Mouse (Mus musculus): ENCODE data around the gene Aktip. TPM values are rescaled to one million over a fixed set of nuclear protein-coding genes. Genes with fewer than 3 reads are reported as not detected.

The Aktip gene
- polyA plus RNA-seq, 1 experiment from 2014 or later = 96.4 TPM

DNA sequence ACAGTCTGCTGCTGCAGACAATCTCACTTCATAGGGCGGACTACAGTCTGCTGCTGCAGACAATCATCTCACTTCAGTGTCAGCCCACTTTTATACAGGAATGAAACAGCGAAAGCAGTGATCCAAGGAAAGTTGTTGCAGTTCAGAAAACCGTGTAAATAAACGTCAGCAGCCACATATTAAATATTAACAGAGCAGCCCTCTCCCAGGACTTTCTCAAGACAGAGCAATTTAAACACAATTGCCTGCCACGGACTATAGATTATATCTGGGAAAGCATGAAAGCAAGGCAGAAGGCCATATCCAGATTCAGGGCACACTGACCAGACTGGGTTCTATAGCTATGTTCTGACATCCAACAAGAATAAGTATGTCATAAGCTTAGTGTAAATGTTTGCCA, 105.6 kb downstream of the Aktip start:
- Histone ChIP-seq H3K36me3 (ENCODE audit: control insufficient read depth, insufficient read depth, low read length) (no peaks in the 10 kb centered on the region; the same call in 1 of the 2 replicates), H3K27me3 (ENCODE audit: control insufficient read depth, insufficient read depth, low read length) (no peaks in the 10 kb centered on the region), H3K9me3 (ENCODE audit: control insufficient read depth, low read length) (no peaks in the 10 kb centered on the region), H3K9ac (ENCODE audit: low read length) (no peak overlapping the region), H3K4me3 (ENCODE audit: low read depth, low read length) (no peak overlapping the region), H3K4me2 (no peak overlapping the region), H3K27ac (ENCODE audit: low read depth, low read length) (no peak overlapping the region), H3K4me1 (ENCODE audit: control insufficient read depth, insufficient read depth, low read length) (no peaks in the 10 kb centered on the region)
- ATAC-seq (ENCODE audit: low FRiP score) (no peak), DNase-seq (ENCODE audit: low spot score, missing footprints) (no peak)
- WGBS = 89% methylated on average over 5 of the region's 5 CpGs

DNA sequence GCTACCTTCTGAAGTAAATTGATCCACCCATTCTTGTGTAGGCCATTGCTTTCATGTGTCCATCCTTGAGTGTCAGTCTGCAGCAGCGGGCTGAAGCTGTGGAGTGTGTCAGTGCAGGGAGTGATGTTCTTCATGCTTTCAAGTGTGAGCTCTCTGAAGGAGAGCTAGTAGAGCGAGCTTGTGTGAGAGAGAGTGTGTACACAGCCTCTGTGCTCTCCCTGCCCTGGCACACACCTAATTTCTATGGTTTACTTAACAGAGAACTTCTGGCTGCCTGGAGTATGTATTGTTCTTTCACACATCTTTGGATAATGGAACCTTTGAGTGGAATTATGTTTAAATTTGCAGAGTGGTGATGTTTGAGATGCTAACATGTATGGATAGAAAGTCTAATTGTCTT, 110.2 kb downstream of the Aktip start:
- H3K4me1 ChIP-seq (ENCODE audit: control insufficient read depth, insufficient read depth, low read length) = no peaks in the 10 kb centered on the region
- DNase-seq (ENCODE audit: low spot score, missing footprints) = no peak
- ATAC-seq (ENCODE audit: low FRiP score) = no peak
- no peak overlapping the region for H3K27ac ChIP-seq (ENCODE audit: low read depth, low read length)
- no peaks in the 10 kb centered on the region for H3K27me3 ChIP-seq (ENCODE audit: control insufficient read depth, insufficient read depth, low read length)
- no peaks in the 10 kb centered on the region for H3K9me3 ChIP-seq (ENCODE audit: control insufficient read depth, low read length)
- 90% methylated on average over 2 of the region's 2 CpGs for WGBS
- H3K4me3 ChIP-seq (ENCODE audit: low read depth, low read length) = no peak overlapping the region
- no peak overlapping the region for H3K4me2 ChIP-seq
- no peaks in the 10 kb centered on the region; the same call in 1 of the 2 replicates for H3K36me3 ChIP-seq (ENCODE audit: control insufficient read depth, insufficient read depth, low read length)
- no peak overlapping the region for H3K9ac ChIP-seq (ENCODE audit: low read length)

DNA sequence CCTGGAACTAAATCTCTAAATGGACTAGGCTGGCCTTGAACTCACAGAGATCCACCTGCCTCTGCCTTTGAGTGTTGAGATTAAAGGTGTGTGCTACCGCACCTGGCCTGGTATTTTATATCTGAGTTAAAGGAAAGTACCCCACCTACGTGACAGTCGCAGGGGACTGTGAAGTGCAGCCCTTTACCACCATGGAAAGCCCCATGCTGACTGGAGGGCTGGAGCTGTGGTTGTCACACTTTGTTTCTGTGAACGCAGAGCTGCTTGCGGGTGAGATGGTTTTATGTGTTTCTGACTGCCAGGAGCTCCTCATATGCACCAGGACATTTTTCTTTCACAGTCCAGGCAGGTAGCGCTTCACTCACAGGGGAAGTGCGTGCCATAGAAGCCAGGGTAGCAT, 111.3 kb downstream of the Aktip start:
- no peak for ATAC-seq (ENCODE audit: low FRiP score)
- H3K27ac ChIP-seq (ENCODE audit: low read depth, low read length) = no peak overlapping the region

DNA sequence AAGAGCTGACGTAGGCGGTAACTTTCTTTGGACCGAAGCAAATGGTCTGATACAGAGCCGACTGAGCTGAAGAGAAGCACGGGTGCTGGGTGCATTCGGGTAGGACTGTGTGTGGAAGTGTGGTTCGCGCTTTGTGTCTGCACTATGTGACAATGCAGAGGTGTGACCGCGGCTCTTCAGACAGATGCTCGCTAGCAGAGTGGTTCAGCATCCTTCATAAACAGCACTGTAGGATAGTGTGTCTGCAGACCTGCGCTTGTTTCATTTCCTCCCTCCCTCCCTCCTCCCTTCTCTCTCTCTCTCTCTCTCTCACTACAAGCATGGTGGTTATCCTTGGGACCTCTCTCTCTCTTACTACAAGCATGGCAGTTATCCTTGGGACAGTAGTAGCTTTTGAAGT, 117.3 kb downstream of the Aktip start:
- no peaks in the 10 kb centered on the region for H3K4me1 ChIP-seq (ENCODE audit: control insufficient read depth, insufficient read depth, low read length)
- ATAC-seq (ENCODE audit: low FRiP score) (no peak), DNase-seq (ENCODE audit: low spot score, missing footprints) (no peak)
- H3K27ac ChIP-seq (ENCODE audit: low read depth, low read length) = no peak overlapping the region
- 93% methylated on average over 12 of the region's 12 CpGs for WGBS
- H3K4me3 ChIP-seq (ENCODE audit: low read depth, low read length) = no peak overlapping the region
- no peak overlapping the region for H3K9ac ChIP-seq (ENCODE audit: low read length)
- H3K27me3 ChIP-seq (ENCODE audit: control insufficient read depth, insufficient read depth, low read length) = no peaks in the 10 kb centered on the region
- no peaks in the 10 kb centered on the region for H3K9me3 ChIP-seq (ENCODE audit: control insufficient read depth, low read length)
- H3K36me3 ChIP-seq (ENCODE audit: control insufficient read depth, insufficient read depth, low read length) = no peaks in the 10 kb centered on the region; the same call in 1 of the 2 replicates
- H3K4me2 ChIP-seq = no peak overlapping the region

More for the DNA sequence above, 111.3 kb downstream of the Aktip start:
- no peaks in the 10 kb centered on the region for H3K9me3 ChIP-seq (ENCODE audit: control insufficient read depth, low read length)
- H3K27me3 ChIP-seq (ENCODE audit: control insufficient read depth, insufficient read depth, low read length) = no peaks in the 10 kb centered on the region
- no peak for DNase-seq (ENCODE audit: low spot score, missing footprints)
- no peak overlapping the region for H3K4me2 ChIP-seq
- no peak overlapping the region for H3K4me3 ChIP-seq (ENCODE audit: low read depth, low read length)
- H3K4me1 ChIP-seq (ENCODE audit: control insufficient read depth, insufficient read depth, low read length) = no peaks in the 10 kb centered on the region
- no peaks in the 10 kb centered on the region; the same call in 1 of the 2 replicates for H3K36me3 ChIP-seq (ENCODE audit: control insufficient read depth, insufficient read depth, low read length)
- no peak overlapping the region for H3K9ac ChIP-seq (ENCODE audit: low read length)
- 91% methylated on average over 7 of the region's 7 CpGs for WGBS

DNA sequence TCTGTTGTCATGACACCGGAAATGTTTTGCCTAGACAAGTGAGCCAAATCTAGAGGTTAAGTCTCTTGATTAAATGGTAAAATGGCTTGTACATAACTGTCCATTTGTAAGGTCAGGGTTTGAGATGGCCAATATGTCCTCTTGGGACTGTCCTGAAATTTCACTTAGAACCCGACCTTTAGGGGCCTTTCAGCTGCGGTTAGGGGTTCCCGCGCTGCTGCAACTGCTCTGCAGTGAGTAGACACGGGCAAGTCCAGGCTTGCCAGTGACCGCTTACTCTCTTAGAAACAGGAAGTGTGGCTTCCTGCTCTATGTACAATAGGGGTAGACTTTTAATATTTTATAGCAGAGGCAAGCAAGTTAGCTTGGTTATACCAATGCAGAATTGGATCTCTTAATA, 117.9 kb downstream of the Aktip start:
- no peak for DNase-seq (ENCODE audit: low spot score, missing footprints)
- Histone ChIP-seq H3K36me3 (ENCODE audit: control insufficient read depth, insufficient read depth, low read length) (no peaks in the 10 kb centered on the region; the same call in 1 of the 2 replicates), H3K27me3 (ENCODE audit: control insufficient read depth, insufficient read depth, low read length) (no peaks in the 10 kb centered on the region), H3K4me3 (ENCODE audit: low read depth, low read length) (no peak overlapping the region), H3K27ac (ENCODE audit: low read depth, low read length) (no peak overlapping the region), H3K4me1 (ENCODE audit: control insufficient read depth, insufficient read depth, low read length) (no peaks in the 10 kb centered on the region), H3K9ac (ENCODE audit: low read length) (no peak overlapping the region), H3K4me2 (no peak overlapping the region), H3K9me3 (ENCODE audit: control insufficient read depth, low read length) (no peaks in the 10 kb centered on the region)
- 90% methylated on average over 7 of the region's 7 CpGs for WGBS
- no peak for ATAC-seq (ENCODE audit: low FRiP score)

DNA sequence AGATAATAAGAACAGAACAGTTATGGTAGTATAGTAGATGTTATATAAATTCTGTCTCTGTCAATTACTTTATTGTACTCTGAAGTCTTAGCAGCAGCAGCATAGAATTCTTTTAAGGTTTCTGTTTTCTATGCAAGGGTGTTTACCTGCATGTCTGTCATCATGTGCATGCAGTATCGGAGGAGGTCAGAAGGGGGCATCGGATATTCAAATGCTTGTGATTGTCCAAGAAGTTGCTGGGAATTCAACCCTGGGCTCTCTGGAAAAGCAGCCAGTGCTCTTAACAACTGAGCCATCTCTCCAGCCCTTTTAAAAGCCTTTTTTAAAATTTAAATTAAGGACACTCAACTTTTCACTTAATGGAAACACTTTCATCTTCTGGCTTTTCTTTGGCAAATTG, 120.1 kb downstream of the Aktip start:
- H3K4me1 ChIP-seq (ENCODE audit: control insufficient read depth, insufficient read depth, low read length) = no peaks in the 10 kb centered on the region
- H3K36me3 ChIP-seq (ENCODE audit: control insufficient read depth, insufficient read depth, low read length) = no peaks in the 10 kb centered on the region; the same call in 1 of the 2 replicates
- WGBS = 93% methylated on average over 2 of the region's 2 CpGs
- no peak overlapping the region for H3K27ac ChIP-seq (ENCODE audit: low read depth, low read length)
- H3K4me2 ChIP-seq = no peak overlapping the region
- H3K9ac ChIP-seq (ENCODE audit: low read length) = no peak overlapping the region
- DNase-seq (ENCODE audit: low spot score, missing footprints) (no peak), ATAC-seq (ENCODE audit: low FRiP score) (no peak)
- no peaks in the 10 kb centered on the region for H3K27me3 ChIP-seq (ENCODE audit: control insufficient read depth, insufficient read depth, low read length)
- H3K4me3 ChIP-seq (ENCODE audit: low read depth, low read length) = no peak overlapping the region
- no peaks in the 10 kb centered on the region for H3K9me3 ChIP-seq (ENCODE audit: control insufficient read depth, low read length)

DNA sequence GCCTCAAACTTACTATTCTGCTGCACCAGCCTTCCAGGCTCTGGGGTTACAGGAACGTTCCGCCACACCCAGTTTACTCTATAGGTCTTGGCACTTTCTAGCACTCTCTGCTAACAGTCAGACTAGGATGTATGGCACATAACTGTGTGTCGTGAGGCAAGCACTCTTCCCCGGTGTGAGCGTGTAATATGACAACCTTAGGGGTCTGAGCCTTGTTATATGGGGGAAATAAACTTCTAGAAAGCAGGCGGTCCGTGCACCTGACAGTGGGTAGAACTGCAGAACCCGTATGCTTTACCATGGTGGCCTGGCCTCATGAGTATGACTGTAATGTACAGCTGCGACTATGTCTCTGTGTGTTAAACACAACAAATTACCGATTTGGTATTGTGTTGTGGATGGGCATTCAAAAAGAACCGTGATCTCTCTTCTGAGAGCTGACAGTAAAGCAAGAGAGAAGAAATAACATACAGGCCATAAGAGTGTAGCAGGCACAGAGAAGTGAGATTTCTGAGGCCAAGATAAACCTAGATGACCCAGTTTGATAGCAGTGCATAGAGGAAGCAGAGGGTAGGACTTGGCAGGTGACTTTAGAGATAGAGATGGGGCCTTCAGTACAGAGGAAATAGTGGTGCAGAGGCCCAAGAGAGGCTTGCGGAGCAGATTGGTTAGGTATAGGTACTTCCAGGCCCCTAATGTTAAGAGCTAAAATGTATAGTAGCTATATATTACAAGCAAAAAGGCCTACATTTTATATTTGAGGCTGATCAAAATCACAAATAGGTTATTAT, 122.5 kb downstream of the Aktip start:
- WGBS = 93% methylated on average over 12 of the region's 12 CpGs
- ATAC-seq (ENCODE audit: low FRiP score) = no peak

DNA sequence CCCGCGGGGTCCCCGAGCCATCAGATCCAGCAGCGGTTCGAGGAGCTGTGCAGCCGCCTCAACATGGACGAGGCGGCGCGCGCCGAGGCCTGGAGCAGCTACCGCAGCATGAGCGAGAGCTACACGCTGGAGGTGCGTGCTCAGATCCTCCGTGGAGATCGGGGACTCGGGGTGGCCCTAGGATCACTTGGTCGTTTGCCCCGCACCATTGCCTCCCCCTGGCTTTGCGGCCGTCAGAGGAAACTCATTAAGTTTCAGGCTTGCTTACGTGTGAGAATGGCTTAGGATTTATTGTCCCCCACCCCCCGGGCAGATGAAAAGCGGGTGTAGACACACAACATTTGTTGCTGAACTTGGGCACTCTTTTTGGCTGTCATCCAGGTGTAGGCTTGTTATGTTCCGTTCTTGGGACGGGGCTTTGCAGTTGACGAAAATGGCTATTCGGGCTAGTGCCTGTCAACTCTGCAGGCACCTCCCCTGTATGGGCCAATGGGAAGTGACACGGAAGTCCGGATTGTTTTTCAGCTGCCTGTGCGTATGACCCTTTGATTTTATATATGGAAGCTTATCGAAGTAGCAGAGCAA, 129.4 kb downstream of the Aktip start:
- Histone ChIP-seq H3K4me2 (peak overlapping the region; percentile 66), H3K9ac (ENCODE audit: low read length) (peak overlapping the region; percentile 73), H3K4me1 (ENCODE audit: control insufficient read depth, insufficient read depth, low read length) (peaks cover 4% of the 10 kb centered on the region), H3K36me3 (ENCODE audit: control insufficient read depth, insufficient read depth, low read length) (no peaks in the 10 kb centered on the region), H3K9me3 (ENCODE audit: control insufficient read depth, low read length) (no peaks in the 10 kb centered on the region), H3K27ac (ENCODE audit: low read depth, low read length) (0 out of 2 replicates have a peak overlapping the region, but pooled peaks have one; percentile 22), H3K4me3 (ENCODE audit: low read depth, low read length) (peak overlapping the region; percentile 69), H3K27me3 (ENCODE audit: control insufficient read depth, insufficient read depth, low read length) (no peaks in the 10 kb centered on the region)
- DNase-seq (ENCODE audit: low spot score, missing footprints) (peak; percentile 96), ATAC-seq (ENCODE audit: low FRiP score) (peak; percentile 82)
- WGBS = under 1% methylated on average over 34 of the region's 34 CpGs

More for the DNA sequence above, 122.5 kb downstream of the Aktip start:
- H3K9me3 ChIP-seq (ENCODE audit: control insufficient read depth, low read length) = no peaks in the 10 kb centered on the region
- no peak overlapping the region for H3K9ac ChIP-seq (ENCODE audit: low read length)
- no peaks in the 10 kb centered on the region; the same call in 1 of the 2 replicates for H3K36me3 ChIP-seq (ENCODE audit: control insufficient read depth, insufficient read depth, low read length)
- H3K27me3 ChIP-seq (ENCODE audit: control insufficient read depth, insufficient read depth, low read length) = no peaks in the 10 kb centered on the region
- no peak overlapping the region for H3K4me3 ChIP-seq (ENCODE audit: low read depth, low read length)
- DNase-seq (ENCODE audit: low spot score, missing footprints) = no peak
- H3K27ac ChIP-seq (ENCODE audit: low read depth, low read length) = no peak overlapping the region
- H3K4me1 ChIP-seq (ENCODE audit: control insufficient read depth, insufficient read depth, low read length) = no peaks in the 10 kb centered on the region
- H3K4me2 ChIP-seq = no peak overlapping the region

DNA sequence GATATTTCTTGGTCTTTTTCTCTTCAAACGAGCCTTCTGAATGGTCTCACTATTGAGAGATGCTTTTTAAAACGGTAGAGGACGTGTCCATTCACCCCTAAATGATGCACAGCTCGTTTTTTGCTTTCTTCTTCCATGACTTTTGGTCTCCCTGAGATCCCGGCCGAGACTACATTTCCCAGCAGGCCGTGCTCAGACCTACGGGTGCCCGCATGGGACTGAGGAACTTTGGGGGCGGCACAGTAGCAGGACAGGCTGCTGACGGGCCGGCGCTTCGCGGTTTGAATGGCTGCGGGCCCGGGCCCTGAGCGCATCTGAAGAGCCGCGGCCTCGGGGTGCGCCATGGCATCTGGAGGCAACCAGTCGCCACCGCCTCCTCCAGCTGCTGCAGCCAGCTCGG, 129.9 kb downstream of the Aktip start, which contains the start of gene Rbl2:
Gene Rbl2, plus strand, starts transcription at position 224 of the 400 bp plus-strand sequence.
- Histone ChIP-seq H3K27ac (ENCODE audit: low read depth, low read length) (0 out of 2 replicates have a peak within 1 kb of the TSS, but pooled peaks have one; percentile 22), H3K36me3 (ENCODE audit: control insufficient read depth, insufficient read depth, low read length) (no peaks in the 10 kb centered on the region), H3K27me3 (ENCODE audit: control insufficient read depth, insufficient read depth, low read length) (no peaks in the 10 kb centered on the region), H3K4me3 (ENCODE audit: low read depth, low read length) (peak within 1 kb of the TSS; percentile 69), H3K4me1 (ENCODE audit: control insufficient read depth, insufficient read depth, low read length) (peaks cover 4% of the 10 kb centered on the region), H3K9ac (ENCODE audit: low read length) (peak within 1 kb of the TSS; percentile 73), H3K9me3 (ENCODE audit: control insufficient read depth, low read length) (no peaks in the 10 kb centered on the region), H3K4me2 (peak within 1 kb of the TSS; percentile 66)
- under 1% methylated on average over 25 of the region's 25 CpGs for WGBS
- peak; percentile 100 for DNase-seq (ENCODE audit: low spot score, missing footprints)
- ATAC-seq (ENCODE audit: low FRiP score) = peak; percentile 97
